Mouse (Mus musculus): ENCODE data around the gene Akap8l.

DNA sequence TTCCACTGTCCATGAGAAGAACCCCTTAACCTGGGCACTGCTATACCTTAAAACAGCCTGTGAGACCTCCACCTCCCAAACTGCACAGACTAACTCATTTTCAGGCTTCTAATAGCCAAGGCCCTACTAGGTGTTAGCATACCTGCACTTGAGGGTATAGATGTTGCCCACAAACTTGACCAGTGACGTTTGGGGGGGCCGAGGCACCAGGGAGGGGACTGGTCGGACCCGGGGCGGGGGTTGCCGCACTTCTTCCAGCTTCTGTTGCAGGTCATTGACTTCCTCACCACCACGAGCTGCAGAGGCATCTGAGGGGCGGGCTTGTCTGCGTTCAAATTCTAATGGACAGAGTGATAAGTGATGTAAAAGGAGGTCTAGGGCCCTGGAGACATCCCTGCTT lies 5.9 kb upstream of the Akap8l start:
- no peak for TF ChIP-seq CTCF (IDR thresholded peaks at IDR 0.05; ENCODE audit: borderline replicate concordance, extremely low read depth, insufficient read depth, insufficient read length)
- TF ChIP-seq POLR2A (IDR thresholded peaks at IDR 0.05; ENCODE audit: borderline replicate concordance, extremely low read depth, insufficient read depth, insufficient read length, poor library complexity, severe bottlenecking): no peak
